Mouse (Mus musculus): ENCODE results near the gene Trim54.

Trim54 gene

DNA sequence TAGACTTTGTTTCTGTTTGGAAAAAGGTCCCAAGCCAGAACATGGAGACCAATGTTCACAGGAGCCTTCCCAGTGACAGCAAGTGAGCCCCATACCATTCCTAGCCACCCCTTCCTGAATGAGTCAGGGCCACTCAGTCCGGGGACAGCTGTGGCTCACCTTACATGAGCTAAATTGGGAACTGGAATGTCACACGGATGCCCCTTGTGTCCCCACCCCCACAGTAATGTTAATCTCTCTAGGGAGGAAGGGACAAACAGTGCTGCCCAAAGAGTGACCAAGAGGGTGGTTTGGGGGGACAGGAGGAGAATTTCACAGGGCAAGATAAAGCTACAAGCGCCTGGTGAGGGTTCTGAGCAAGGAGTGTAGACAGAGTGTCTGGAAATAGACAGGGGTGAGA lies at the start of gene Trim54:
Gene Trim54 (plus strand): TSS at position 359 of the 400 bp plus-strand sequence.
- no peak for DNase-seq

DNA sequence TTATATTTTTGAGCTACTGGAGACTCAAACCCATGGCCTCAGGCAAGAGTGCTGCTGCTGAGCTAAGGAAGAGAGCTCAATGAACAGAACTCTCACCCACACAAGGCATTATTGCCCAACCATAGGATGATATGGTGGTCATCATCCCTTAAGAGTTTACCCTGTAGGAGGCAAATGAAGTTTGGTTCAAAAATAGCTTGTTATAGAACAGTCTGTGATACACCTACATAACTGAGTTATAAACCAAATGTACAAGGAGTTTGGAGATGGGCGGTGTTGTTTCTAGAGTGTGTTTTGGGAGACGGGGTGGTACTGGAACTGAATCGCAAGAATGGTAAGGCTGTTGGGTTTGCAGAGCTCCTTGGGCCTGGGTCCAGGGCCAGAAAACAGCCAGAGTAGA lies 46.7 kb upstream of the Trim54 start:
- no peak for DNase-seq

DNA sequence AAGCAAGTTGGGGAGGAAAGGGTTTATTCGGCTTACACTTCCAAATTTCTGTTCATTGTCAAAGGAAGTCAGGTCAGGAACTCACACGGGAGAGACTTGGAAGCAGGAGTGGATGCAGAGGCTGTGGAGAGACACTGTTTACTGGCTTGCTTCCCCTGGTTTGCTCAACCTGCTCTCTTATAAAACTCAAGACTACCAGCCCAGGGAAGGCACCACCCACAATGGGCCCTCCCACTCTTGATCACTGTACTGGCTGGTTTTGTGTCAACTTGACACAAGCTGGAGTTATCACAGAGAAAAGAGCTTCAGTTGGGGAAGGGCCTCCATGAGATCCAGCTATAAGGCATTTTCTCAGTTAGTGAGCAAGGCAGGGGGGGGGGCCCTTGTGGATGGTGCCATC lies 45.5 kb upstream of the Trim54 start:
- no peak for DNase-seq

DNA sequence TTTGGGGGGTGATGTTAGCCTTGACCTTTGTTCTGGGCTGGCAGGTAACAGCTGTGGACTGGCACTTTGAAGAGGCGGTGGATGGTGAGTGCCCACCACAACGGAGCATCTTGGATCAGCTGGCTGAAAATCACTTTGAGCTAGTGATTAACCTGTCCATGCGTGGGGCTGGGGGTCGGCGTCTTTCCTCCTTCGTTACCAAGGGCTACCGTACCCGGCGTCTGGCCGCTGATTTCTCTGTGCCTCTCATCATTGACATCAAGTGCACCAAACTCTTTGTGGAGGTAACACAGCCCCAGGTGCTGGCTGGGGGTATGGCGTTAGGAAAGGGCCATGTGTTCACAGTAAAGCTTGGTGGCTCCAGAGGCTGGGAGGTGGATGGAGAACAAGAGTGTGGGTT lies 44.7 kb upstream of the Trim54 start:
- no peak for DNase-seq

DNA sequence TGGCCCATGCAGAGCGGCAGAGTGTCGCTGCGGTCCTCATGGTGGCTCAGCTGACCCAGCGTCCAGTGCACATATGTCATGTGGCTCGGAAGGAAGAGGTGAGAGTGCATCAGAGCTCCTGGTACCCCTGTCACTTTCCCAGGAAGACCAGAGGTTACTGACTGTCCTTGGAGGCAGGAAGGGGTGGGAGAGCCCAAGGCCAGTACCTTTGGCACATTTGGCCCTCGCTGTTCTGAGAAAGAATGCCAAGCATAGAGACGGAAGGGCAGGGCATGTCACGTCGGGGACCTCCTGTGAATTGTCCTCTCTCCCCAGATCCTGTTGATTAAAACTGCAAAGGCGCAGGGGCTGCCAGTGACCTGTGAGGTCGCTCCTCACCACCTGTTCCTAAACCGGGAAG lies 43.3 kb upstream of the Trim54 start:
- no peak for DNase-seq

DNA sequence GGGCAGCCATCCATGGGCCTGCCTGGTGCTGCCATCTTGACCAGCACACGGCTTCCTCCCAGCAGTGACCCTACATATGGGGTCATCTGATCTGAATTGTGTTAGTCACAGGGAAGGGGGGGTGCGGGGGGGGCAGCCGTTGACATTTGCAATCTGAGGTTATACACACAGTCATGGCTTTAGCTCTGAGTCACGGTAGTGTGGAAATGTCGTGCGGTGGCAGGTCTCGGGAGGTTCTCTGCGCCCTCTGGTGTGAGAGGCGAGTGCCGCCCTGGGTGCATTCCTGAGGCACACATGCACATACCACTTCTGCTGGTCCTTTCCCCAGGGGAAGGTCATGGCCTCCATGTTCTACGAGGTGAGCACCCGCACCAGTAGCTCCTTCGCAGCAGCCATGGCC lies 40.2 kb upstream of the Trim54 start:
- DNase-seq, result no peak

DNA sequence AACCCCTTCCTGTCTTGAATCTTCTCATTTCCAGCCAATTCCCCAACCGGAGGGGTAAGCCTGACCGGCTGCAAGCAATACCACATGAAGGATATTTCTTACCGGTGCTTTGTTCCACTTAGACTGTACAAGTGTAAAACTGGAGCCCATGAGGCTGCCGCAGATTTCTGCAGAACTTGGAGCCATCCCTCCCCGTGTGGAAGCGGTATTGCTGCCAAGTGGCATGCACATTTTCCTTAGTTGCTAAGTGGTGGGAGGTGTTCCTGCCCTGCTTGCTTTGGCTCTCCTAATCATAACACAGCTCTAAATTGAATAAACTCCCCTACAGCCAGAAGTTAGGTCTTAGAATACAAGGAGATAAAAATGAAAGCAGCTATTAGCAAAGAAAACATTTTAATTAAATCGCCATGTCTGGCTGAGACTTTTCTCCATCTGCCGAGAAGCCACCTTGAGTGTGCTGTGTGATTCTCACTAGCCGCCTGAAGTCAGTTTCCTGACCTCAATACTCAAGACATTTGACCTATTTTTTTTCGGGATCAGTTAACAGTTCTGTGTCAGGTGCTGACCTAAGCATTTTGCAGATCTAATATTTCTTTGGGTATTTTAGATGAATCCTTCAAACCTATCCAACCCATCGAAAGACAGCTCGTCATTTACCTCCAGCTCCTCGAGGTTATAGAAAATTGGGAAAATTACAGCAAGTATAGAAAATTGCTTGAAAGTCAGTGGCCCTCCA lies 36.3 kb upstream of the Trim54 start:
- no peak for DNase-seq

DNA sequence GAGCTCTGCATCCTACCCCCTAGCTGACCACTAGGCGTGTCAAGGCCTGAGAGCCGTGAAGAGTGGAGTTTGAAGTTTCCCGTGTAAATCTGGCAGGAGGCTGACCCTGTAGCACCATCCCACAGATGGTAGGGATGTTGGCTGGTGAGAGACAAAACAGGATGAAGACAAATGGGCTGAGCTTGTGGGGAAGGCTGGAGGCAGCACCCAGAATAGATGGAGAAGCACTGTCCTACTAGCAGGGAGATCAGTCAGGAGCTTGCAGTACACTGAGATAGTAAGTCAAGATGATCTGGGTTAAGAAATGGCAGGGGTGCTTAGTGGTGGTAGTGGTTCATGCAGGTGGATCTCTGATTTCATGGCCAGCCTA lies 35.7 kb upstream of the Trim54 start:
- no peak for DNase-seq

DNA sequence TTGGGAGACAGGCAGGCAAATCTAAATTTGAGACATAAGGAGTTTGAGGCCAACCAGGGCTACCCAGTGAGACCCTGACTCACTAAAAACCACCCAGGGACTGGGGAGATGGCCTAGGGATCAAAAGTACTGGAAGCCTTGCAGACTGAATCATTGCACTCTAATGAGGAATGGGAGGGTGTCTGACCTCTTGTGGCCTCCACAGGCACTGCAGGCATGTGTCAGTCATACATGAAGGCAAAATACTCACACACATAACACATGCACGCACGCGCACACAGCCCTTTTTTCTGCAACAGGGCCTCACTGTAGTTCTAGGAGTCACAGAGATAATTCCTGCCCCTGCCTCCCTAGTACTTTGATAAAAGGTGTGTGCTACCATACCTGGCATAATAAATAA lies 35.1 kb upstream of the Trim54 start:
- DNase-seq, result peak; percentile 61 to 67

DNA sequence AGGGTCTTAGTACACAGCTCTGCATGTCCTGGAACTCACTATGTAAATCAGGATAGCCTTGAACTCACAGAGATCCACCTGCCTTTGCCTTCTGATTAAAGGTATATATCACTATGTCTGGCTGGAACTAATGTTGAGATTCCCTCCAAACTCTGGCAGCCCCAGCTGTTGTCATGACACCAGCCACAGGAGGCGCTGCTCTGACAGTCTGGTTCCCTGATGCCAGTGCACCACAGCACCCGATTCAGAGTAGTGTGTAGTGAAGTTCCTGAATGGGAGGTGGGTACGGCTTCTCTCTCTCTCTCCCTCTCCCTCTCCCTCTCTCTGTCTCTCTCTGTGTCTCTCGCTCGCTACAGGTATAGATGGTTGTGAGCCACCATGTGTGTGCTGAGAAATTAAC lies 34.2 kb upstream of the Trim54 start:
- DNase-seq, result peak; percentile 82 to 85

DNA sequence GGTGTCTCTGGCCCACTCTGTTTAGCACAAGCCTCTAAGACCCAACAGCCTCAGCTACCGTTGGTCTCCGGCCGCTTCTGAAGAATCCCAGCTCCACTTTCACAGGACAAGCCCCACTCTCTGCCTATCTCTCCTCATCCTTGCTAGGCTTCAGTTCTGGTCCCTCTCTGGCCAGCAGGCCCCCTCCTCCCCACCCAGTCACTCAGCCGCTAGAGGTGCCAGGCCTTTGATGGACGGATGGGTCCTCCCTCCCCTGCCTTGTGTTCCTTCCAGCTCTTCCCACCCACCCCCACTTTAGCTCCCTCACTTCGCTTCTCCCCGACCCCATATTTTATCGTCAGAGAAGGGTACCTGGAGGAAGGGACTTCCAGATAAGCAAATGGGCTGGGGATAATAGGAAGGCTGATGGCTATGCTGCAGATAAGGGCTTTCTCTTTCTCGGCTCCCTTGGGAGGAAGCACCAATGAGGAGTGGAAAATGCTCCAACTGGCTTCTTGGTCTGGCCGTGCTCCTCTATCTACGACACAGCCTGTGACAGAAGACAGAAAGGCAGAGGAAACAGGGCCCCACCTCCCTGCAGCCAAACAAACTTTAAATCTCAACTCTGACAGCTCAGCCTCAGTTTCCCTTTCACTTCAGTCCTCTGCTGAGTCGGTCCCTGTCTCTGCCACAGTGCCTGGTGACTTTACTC lies 33.4 kb upstream of the Trim54 start:
- DNase-seq, result peak; percentile 30 to 37

DNA sequence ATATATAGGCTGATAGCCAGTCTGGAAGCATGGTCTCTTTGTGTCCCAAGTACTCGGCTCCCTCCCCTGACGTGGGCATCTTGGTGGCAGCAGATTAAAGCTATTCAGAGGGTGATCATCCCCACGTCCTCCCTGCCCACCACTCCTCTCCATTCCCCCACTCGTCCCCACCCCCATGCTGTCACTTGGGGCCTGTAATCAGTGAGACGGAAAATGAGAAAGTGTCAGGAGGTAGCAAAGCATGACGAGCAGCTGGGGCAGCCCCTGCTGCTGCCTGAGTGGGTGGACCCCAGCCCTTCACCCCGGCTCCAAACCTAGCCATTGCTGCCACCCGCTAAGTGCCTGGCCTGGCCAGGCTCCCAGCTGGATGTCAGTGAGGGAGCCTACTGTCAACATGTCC lies 32.6 kb upstream of the Trim54 start:
- DNase-seq, result peak; percentile 48 to 58

DNA sequence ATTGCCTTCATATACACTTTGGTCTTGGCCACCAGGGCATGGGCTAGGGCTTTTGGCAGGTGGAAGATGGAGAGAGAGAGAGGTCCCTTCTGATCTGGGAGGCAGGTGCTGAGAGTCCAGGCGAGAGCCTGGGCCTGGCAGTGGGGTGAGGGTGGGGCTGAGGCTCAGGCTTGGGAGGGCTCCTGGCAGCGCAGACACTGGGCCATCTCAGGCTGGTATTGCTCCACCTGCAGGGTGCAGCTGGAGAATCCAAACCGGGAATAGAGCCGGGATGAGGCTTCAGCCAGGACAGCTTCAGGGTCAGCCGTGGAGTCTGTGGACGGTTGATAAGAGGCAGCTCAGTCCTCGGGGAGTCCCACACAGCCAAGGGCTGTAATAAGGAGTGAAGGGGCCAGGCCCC lies 29.9 kb upstream of the Trim54 start:
- no peak for DNase-seq

DNA sequence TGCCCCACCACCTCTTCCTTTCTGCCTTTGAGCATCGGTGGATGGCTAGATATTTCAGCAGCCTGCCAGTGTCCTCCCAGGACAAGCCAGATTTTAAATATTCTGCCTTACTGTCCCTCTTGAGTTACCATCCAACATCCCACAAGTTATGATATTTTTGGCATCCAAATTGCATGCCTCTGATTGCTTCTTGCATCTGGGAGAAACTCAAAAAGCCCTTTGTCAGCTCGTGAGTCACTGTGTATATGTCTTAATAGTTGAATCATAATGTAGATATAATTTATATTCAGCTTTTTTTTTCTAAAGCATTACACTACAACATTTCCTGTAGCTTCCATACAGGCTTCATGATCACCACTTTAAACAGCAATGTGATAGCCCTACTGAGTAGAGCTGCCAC lies 29.4 kb upstream of the Trim54 start:
- DNase-seq, result no peak

DNA sequence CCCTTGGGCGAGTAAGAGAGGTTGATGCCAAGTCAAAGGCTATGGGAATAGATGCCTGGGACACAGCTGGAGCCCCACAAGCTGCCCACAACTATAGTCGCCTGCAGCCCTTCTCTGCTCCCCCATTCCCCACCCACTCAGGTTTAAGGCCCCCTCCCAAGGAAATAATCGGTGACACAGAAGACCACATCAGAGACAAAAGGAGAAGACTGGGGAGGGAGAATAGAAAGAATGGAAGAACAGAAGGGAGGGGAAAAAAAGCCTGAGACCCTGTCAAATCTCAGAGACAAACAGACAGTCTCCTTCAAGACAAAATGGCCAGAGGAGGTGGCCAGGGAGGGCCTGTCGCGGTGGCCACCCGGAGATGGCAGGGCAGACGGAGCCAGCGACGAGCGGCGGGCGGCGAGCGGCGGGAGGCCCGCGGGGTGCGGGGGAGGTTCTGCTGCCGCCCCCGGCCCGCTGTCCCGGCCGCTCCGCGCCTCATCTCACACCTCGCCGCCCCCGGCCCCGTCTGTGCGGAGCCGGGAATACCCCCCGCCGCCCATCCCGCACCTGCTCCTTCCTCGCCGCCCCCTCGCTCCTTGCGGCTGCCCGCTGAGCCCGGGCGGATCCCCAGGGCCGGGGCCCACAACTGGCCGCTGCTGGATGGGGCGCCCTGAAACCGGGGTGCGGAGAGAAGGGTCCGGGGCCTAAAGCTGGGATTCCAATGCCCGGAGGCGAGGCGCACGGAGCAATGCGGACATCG lies 24.1 kb upstream of the Trim54 start:
- DNase-seq, result peak in 1 of 2 experiments; percentile 37

DNA sequence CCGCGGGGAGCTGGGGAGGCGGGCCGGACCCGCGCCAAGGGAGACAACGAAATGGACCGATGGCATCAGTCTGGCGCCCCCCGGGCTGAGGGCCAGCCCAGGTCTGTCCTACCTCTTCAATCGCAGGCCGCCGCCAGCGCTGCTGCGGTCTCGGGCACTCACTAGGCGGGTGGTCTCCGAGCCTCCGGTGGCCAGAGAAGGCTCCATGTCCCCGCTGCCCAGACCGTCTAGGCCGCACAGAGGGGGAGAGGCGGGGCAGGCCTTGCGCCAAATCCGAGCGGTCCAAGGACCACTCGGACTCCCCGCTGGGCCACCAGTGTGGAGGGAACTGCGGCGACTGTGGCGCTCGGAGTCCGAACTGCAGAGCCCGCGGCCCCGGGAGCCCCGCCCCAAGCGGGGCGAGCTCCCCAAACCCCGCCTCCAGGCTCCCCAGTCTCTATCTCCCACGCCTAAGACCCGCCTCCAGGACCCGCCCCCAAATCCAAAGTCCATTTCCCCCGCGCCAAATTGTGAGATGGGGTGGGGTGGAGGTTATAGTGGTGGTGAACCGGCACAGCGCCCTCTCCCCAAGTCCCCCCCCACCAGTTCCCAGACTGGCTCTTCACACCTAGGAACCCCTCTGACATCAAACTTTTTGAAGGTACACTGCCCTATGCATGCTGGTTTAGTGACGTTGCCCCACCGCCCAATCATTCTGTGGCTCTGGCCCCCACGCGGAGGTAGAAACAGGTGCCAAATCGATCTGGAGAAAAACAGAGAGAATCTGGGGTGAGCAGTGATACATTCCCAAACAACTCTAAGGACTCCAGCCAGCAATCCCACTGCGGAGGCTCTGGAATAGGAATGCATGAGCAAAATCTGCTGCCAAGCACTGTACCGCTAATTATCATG lies 23.1 kb upstream of the Trim54 start:
- DNase-seq, result peak; percentile 48 to 58

DNA sequence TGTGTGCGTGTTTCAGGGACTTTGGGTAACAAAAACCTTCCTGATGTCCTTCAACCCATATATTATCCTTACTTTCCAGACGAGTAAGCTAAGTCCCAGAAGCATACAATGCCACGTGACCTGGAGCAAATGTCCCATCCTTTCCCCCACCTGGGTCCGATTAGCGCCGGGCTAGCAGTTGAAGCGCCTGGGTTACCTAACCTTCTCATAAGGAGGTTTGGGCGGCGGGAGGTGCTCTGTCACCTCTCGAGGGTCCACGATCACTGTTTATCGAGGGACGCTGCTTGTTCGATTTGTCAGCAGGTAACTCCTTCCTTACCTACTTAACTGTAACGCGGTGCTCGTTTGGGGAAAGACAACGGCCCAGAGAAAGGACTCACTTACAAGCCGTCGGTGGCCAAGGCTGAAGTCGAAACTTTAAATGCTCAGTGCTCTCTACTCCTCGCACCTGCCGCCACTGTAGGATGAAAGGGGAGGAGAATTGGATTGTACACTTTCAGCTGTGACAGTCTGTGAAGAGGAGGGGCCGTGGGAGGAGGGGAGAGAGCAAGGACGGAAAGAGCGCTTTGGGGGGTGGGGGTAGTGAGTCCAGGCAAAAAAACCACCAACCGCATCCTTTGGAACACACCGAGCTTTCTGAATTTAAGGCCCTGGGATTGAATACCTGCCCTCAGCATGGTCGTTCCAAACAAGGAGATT lies 22.3 kb upstream of the Trim54 start:
- DNase-seq, result peak; percentile 33 to 42

DNA sequence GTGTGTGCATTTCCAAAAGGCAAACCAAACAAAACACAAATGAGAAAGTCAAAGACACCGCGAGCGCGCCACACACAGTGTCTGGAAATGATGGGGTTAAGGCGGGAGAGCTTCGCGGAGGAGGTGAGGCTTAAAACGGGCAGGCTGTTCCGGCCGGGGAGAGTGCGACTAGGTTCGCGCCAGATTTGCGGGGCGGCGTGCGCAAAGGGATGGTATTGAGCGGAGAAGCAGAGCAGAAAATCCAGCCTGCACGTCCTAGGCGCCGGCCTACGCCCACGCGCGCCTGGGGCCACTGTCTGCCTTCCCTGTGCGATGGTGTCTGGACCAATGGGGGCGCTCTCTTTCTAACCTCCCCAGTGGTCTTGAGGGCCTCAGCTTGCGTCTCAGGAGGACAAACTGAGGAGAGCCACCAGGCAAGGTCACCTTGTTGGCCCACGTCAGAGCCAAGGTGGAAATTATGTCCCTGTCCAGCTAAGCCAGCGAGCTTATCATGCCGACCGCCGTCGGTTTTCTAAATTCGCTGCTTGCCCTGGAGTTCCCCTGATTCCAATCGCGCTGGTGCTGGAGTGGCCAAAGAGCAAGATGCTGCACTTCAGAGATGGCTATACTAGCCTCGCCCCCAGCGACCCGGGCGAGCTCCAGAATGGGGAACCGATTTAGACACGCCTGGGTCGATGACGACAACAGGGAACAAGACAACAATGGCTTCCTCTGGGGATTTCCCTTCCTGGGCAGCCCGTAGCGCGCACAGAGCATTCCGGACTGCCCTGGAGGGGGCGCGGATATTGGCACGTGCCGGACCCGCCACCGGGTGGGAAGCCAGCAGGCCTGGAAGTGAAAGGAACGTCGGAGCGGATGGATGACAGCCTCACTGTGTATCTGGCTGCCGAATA lies 21.5 kb upstream of the Trim54 start:
- peak; percentile 90 to 92 for DNase-seq

DNA sequence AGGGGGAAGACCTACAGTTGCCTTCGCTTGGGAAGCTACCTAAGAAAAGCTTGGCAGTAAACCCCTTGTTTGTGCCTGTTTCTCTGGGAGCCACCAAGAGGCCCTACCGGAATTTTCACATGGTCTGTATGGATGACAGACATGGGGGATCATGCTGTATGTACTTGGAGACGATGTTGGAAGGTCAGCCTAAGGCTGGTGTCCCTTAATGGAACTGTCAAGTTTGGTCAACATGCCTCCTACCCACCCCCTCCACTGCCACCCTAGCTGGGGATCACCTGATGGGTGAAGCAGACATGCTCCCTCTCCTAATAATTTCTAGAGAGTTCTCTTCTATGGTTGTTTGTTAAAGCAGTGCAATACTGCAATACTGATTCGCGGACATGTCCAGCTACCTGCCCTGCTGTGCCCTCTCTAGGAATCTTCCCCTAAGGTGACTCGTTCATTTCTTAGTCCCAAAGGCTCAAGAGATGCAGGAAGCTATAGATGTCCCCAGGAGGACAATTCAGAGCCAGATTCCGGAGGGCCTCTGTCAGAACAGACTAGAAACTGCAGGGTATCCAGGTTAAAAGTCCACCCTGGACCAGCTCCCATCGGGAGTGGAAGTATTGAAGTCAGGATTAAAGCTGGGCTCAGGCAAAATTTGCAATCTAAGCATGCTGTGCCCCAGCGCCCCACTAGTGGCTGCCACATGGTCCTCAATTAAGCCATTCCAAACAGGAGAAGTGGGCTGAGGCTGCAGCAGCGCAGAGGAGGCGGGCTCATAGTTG lies 20.6 kb upstream of the Trim54 start:
- DNase-seq, result no peak

DNA sequence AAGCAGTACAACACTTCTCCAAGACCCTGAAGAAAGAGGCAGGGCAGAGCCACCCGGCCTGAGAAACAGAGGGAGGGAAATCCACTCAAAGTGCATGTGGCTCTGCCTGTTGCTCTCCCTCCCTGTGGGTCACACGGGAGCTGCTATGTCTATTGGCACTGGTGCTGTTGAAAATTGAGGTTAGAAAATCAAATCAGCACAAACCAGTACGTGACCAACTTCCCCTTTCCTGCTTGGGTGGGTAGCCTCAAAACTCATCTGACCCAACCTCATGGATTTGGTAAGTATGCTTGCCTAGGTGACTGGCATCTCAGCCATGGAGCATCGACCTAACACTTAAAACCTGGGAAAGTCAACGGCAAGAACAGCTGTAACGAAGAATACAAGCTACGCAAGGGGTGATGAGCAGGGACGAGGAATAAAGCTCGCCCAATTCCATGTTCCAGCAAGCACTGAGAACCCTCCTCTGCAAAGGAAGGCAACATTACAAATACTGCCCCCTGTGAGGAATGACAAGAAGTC lies 10.6 kb upstream of the Trim54 start, which contains the start of gene Dnajc5g:
Gene Dnajc5g (plus strand): TSS at position 472 of the 522 bp plus-strand sequence.
- no peak for DNase-seq

Measured in B cell, adult 2 months (primary cell).